Mouse (Mus musculus) heart, adult 2 months (tissue): ENCODE measurements at regions not wholly inside any gene's neighbourhood (a gene's known extent, or its start where the extent isn't known, plus 50 kb on each side); places are given as distances from the start of the nearest gene placed in this dataset.

ENCODE experiments used
- CTCF ChIP-seq: fragments of 200-600 bp; IDR thresholded peaks from 2 replicates; pipeline ENCODE4 v1.8.1; 2022; ENCODE audit warnings: antibody characterized with exemption, mild to moderate bottlenecking, moderate library complexity
- EP300 ChIP-seq: fragments of 200-500 bp; IDR thresholded peaks from 2 replicates; pipeline ENCODE4 v1.6.1; 2011; ENCODE audit warnings: low read depth, low read length, control low read depth; ENCODE audit not compliant: insufficient read depth
- POLR2A ChIP-seq: fragments of 200-500 bp; IDR thresholded peaks from 2 replicates; pipeline ENCODE4 v1.6.1; 2011; ENCODE audit warnings: mild to moderate bottlenecking, low read depth, low read length, control low read depth; ENCODE audit not compliant: insufficient read depth

GRCm38 (mm10) chr9:69664201-69664600, 96.5 kb downstream of the Foxb1 start:
- TF ChIP-seq CTCF (no peak), POLR2A (no peak), EP300 (no peak)
